Mouse (Mus musculus) midbrain, embryonic 11.5 days (tissue): Measurements from ENCODE around the gene Sipa1l1. TPM values are rescaled to one million over a fixed set of nuclear protein-coding genes. Genes with fewer than 3 reads are reported as not detected.

ENCODE experiments used
- ATAC-seq: fragments of 200-750 bp; cut with Nextera tagmentation; 2 replicates; pipeline ENCODE4 v1.8.0; 2017; ENCODE audit warnings: moderate TSS enrichment, moderate library complexity; ENCODE audit not compliant: low FRiP score
- DNase-seq: peaks from one replicate; pipeline ENCODE4 v3.0.0; 2015; ENCODE audit warnings: low spot score; ENCODE audit errors: missing footprints
- H3K27ac ChIP-seq: fragments of 300-500 bp; sonication (generic); 2 replicates; pipeline ENCODE4 v1.5.1; 2014; ENCODE audit warnings: low read depth, low read length
- H3K27me3 ChIP-seq: fragments of 300-500 bp; sonication (generic); 2 replicates; pipeline ENCODE4 v1.6.1; 2014; ENCODE audit warnings: mild to moderate bottlenecking, low read length, moderate library complexity, mixed read lengths; ENCODE audit not compliant: control insufficient read depth, insufficient read depth
- H3K36me3 ChIP-seq: fragments of 300-500 bp; sonication (generic); 2 replicates; pipeline ENCODE4 v1.6.1; 2014; ENCODE audit warnings: mild to moderate bottlenecking, low read length, moderate library complexity, mixed read lengths; ENCODE audit not compliant: control insufficient read depth, insufficient read depth
- H3K4me1 ChIP-seq: fragments of 300-500 bp; sonication (generic); 2 replicates; pipeline ENCODE4 v1.6.1; 2014; ENCODE audit warnings: low read length; ENCODE audit not compliant: control insufficient read depth, insufficient read depth
- H3K4me2 ChIP-seq: fragments of 300-500 bp; sonication (generic); 2 replicates; pipeline ENCODE4 v1.6.1; 2014; ENCODE audit warnings: mild to moderate bottlenecking, moderate library complexity
- H3K4me3 ChIP-seq: fragments of 300-500 bp; sonication (generic); 2 replicates; pipeline ENCODE4 v1.5.1; 2014; ENCODE audit warnings: low read depth, low read length
- H3K9ac ChIP-seq: fragments of 300-500 bp; sonication (generic); 2 replicates; pipeline ENCODE4 v1.6.1; 2014; ENCODE audit warnings: low read length
- H3K9me3 ChIP-seq: fragments of 300-500 bp; sonication (generic); 2 replicates; pipeline ENCODE4 v1.6.1; 2016; ENCODE audit warnings: low read length; ENCODE audit not compliant: control insufficient read depth
- WGBS: fragments of 180-500 bp; shearing (Covaris S2); extraction: QIAGEN DNeasy Blood & Tissue Kit; methylation state at CpG from one replicate; pipeline ENCODE4 v1.1.7; 2014; 5-methylcytosine and 5-hydroxymethylcytosine counted together
- polyA plus RNA-seq: library from polyadenylated mRNA; unstranded; fragments of >200 nt; fragmentation: Nextera tagmentation; extraction: Ambion mirVana; gene quantifications from 2 replicates; pipeline ENCODE4 v1.2.1, GENCODE M21; 2014

The Sipa1l1 gene
- polyA plus RNA-seq, 1 experiment from 2014 or later: 24.1 TPM

GRCm38 (mm10) chr12:82196615-82197146, 27.6 kb downstream of the Sipa1l1 start:
- Histone ChIP-seq H3K27ac (no peak overlapping the region), H3K4me3 (no peak overlapping the region), H3K27me3 (no peaks in the 10 kb centered on the region), H3K9ac (no peak overlapping the region), H3K4me1 (peaks cover 11% of the 10 kb centered on the region), H3K36me3 (no peaks in the 10 kb centered on the region; the same call in 1 of the 2 replicates), H3K9me3 (no peaks in the 10 kb centered on the region), H3K4me2 (no peak overlapping the region)
- 30% methylated on average over 7 of the region's 7 CpGs for WGBS
- ATAC-seq (no peak), DNase-seq (no peak)

GRCm38 (mm10) chr12:82197207-82197606, 28.1 kb downstream of the Sipa1l1 start:
- WGBS: 80% methylated on average over 2 of the region's 2 CpGs
- Histone ChIP-seq H3K4me2 (no peak overlapping the region), H3K9me3 (no peaks in the 10 kb centered on the region), H3K27me3 (no peaks in the 10 kb centered on the region), H3K4me1 (peaks cover 11% of the 10 kb centered on the region), H3K9ac (no peak overlapping the region), H3K4me3 (no peak overlapping the region), H3K36me3 (no peaks in the 10 kb centered on the region; the same call in 1 of the 2 replicates), H3K27ac (no peak overlapping the region)
- DNase-seq (no peak), ATAC-seq (no peak)

GRCm38 (mm10) chr12:82199286-82199685, 30.2 kb downstream of the Sipa1l1 start:
- H3K36me3 ChIP-seq: no peaks in the 10 kb centered on the region; the same call in 1 of the 2 replicates
- H3K4me2 ChIP-seq: no peak overlapping the region
- H3K27me3 ChIP-seq: no peaks in the 10 kb centered on the region
- no peak overlapping the region for H3K27ac ChIP-seq
- ATAC-seq: no peak
- no peak for DNase-seq
- H3K9me3 ChIP-seq: no peaks in the 10 kb centered on the region
- no peak overlapping the region for H3K9ac ChIP-seq
- no peak overlapping the region for H3K4me3 ChIP-seq
- peaks cover 11% of the 10 kb centered on the region for H3K4me1 ChIP-seq
- 90% methylated on average over 6 of the region's 6 CpGs for WGBS

- Histone ChIP-seq H3K36me3 (no peaks in the 10 kb centered on the region; the same call in 1 of the 2 replicates), H3K4me3 (no peak overlapping the region), H3K4me1 (no peaks in the 10 kb centered on the region), H3K27me3 (no peaks in the 10 kb centered on the region), H3K4me2 (no peak overlapping the region), H3K27ac (no peak overlapping the region), H3K9ac (no peak overlapping the region), H3K9me3 (no peaks in the 10 kb centered on the region)
- no peak for ATAC-seq
- DNase-seq: no peak
- 95% methylated on average over 6 of the region's 6 CpGs for WGBS
These were observed 35.0 kb downstream of the Sipa1l1 start for GRCm38 (mm10) chr12:82204106-82204505.

GRCm38 (mm10) chr12:82206857-82207647, 37.9 kb downstream of the Sipa1l1 start:
- H3K9ac ChIP-seq: no peak overlapping the region
- 92% methylated on average over 8 of the region's 8 CpGs for WGBS
- H3K9me3 ChIP-seq: no peaks in the 10 kb centered on the region
- ATAC-seq (no peak), DNase-seq (no peak)
- no peaks in the 10 kb centered on the region for H3K27me3 ChIP-seq
- no peaks in the 10 kb centered on the region for H3K36me3 ChIP-seq
- H3K4me2 ChIP-seq: no peak overlapping the region
- no peak overlapping the region for H3K27ac ChIP-seq
- no peaks in the 10 kb centered on the region for H3K4me1 ChIP-seq
- no peak overlapping the region for H3K4me3 ChIP-seq

GRCm38 (mm10) chr12:82208046-82208445, 38.9 kb downstream of the Sipa1l1 start:
- Histone ChIP-seq H3K4me1 (no peaks in the 10 kb centered on the region), H3K4me3 (no peak overlapping the region), H3K36me3 (no peaks in the 10 kb centered on the region), H3K4me2 (no peak overlapping the region), H3K27me3 (no peaks in the 10 kb centered on the region), H3K27ac (no peak overlapping the region), H3K9ac (no peak overlapping the region), H3K9me3 (no peaks in the 10 kb centered on the region)
- DNase-seq (no peak), ATAC-seq (no peak)
- WGBS: 84% methylated on average over 3 of the region's 3 CpGs

- ATAC-seq (no peak), DNase-seq (no peak)
- Histone ChIP-seq H3K9me3 (no peaks in the 10 kb centered on the region), H3K4me2 (no peak overlapping the region), H3K4me1 (no peaks in the 10 kb centered on the region), H3K9ac (no peak overlapping the region), H3K27ac (no peak overlapping the region), H3K36me3 (no peaks in the 10 kb centered on the region), H3K4me3 (no peak overlapping the region), H3K27me3 (no peaks in the 10 kb centered on the region)
- WGBS: 94% methylated on average over 4 of the region's 4 CpGs
These were observed 39.5 kb downstream of the Sipa1l1 start for GRCm38 (mm10) chr12:82208611-82209010.

GRCm38 (mm10) chr12:82209753-82210152, 40.6 kb downstream of the Sipa1l1 start:
- no peak for ATAC-seq
- no peaks in the 10 kb centered on the region for H3K4me1 ChIP-seq
- 82% methylated on average over 2 of the region's 2 CpGs for WGBS
- no peak for DNase-seq
- no peak overlapping the region for H3K9ac ChIP-seq
- no peak overlapping the region for H3K4me3 ChIP-seq
- H3K36me3 ChIP-seq: no peaks in the 10 kb centered on the region
- no peak overlapping the region for H3K27ac ChIP-seq
- H3K4me2 ChIP-seq: no peak overlapping the region
- no peaks in the 10 kb centered on the region for H3K27me3 ChIP-seq
- no peaks in the 10 kb centered on the region for H3K9me3 ChIP-seq

GRCm38 (mm10) chr12:82213056-82213455, 43.9 kb downstream of the Sipa1l1 start:
- Histone ChIP-seq H3K27me3 (no peaks in the 10 kb centered on the region), H3K4me1 (no peaks in the 10 kb centered on the region), H3K27ac (no peak overlapping the region), H3K4me2 (no peak overlapping the region), H3K9ac (no peak overlapping the region), H3K36me3 (no peaks in the 10 kb centered on the region), H3K9me3 (no peaks in the 10 kb centered on the region), H3K4me3 (no peak overlapping the region)
- DNase-seq (no peak), ATAC-seq (no peak)
- 87% methylated on average over 2 of the region's 2 CpGs for WGBS
